Comparison of ENCODE assay signal across 8 mouse cellular contexts in genomic region chr10:12921551-12922040, GRCm38 (mm10). TPM values are rescaled to one million over a fixed set of nuclear protein-coding genes. Genes with fewer than 3 reads are reported as not detected.
A peak's percentile ranks its signal among the peaks of the same experiment; 100 is the strongest.
DNase-seq lines count a peak whose midpoint lies in the region; ATAC-seq and TF ChIP-seq lines count a peak whose summit lies in the region.

No protein-coding gene starts in this region.

- no peak for TF ChIP-seq POLR2A in cerebellum, adult 2 months (IDR thresholded peaks at IDR 0.05; ENCODE audit: borderline replicate concordance, insufficient read depth, low read length)

- peaks cover 7% of the 10 kb centered on the region; the same call in 1 of the 2 replicates for H3K4me1 ChIP-seq in cerebellum, adult 2 months (ENCODE audit: control insufficient read depth, insufficient read depth, low read length)
- H3K4me1 ChIP-seq in embryonic facial prominence, embryonic 13.5 days = peaks cover 7% of the 10 kb centered on the region
- peaks cover 6% of the 10 kb centered on the region; the same call in 1 of the 2 replicates for H3K4me1 ChIP-seq in intestine, embryonic 15.5 days (replicated peaks)
- peaks cover 15% of the 10 kb centered on the region for H3K4me1 ChIP-seq in midbrain, embryonic 10.5 days

- H3K36me3 ChIP-seq in embryonic facial prominence, embryonic 13.5 days = no peaks in the 10 kb centered on the region
- H3K36me3 ChIP-seq in intestine, embryonic 15.5 days = no peaks in the 10 kb centered on the region
- no peaks in the 10 kb centered on the region for H3K36me3 ChIP-seq in midbrain, embryonic 10.5 days

- H3K27me3 ChIP-seq in cerebellum, adult 2 months (ENCODE audit: control insufficient read depth, insufficient read depth, low read length) = no peaks in the 10 kb centered on the region
- H3K27me3 ChIP-seq in embryonic facial prominence, embryonic 13.5 days = no peaks in the 10 kb centered on the region
- H3K27me3 ChIP-seq in intestine, embryonic 15.5 days (replicated peaks) = no peaks in the 10 kb centered on the region
- H3K27me3 ChIP-seq in midbrain, embryonic 10.5 days (ENCODE audit: low read depth, poor library complexity, severe bottlenecking) = no peaks in the 10 kb centered on the region

- no peak overlapping the region for H3K27ac ChIP-seq in cerebellum, adult 2 months (ENCODE audit: insufficient read depth, low read length)
- no peak overlapping the region for H3K27ac ChIP-seq in embryonic facial prominence, embryonic 13.5 days
- H3K27ac ChIP-seq in intestine, embryonic 15.5 days = no peak overlapping the region
- no peak overlapping the region for H3K27ac ChIP-seq in midbrain, embryonic 10.5 days (replicated peaks)

- no peak overlapping the region for H3K9ac ChIP-seq in embryonic facial prominence, embryonic 13.5 days
- no peak overlapping the region for H3K9ac ChIP-seq in intestine, embryonic 15.5 days

- no peaks in the 10 kb centered on the region for H3K9me3 ChIP-seq in embryonic facial prominence, embryonic 13.5 days
- no peaks in the 10 kb centered on the region for H3K9me3 ChIP-seq in intestine, embryonic 15.5 days
- no peaks in the 10 kb centered on the region; the same call in 1 of the 2 replicates for H3K9me3 ChIP-seq in midbrain, embryonic 10.5 days (replicated peaks)

- WGBS in cerebellum, adult 2 months = 32% methylated on average over 11 of the region's 11 CpGs
- WGBS in embryonic facial prominence, embryonic 13.5 days = 41% methylated on average over 11 of the region's 11 CpGs
- WGBS in intestine, embryonic 15.5 days = 41% methylated on average over 11 of the region's 11 CpGs
- WGBS in midbrain, embryonic 10.5 days = 56% methylated on average over 11 of the region's 11 CpGs

- H3K4me3 ChIP-seq in cerebellum, adult 2 months (replicated peaks; ENCODE audit: insufficient read depth, low read depth, low read length) = no peak overlapping the region
- H3K4me3 ChIP-seq in embryonic facial prominence, embryonic 13.5 days = peak overlapping the region; percentile 66
- H3K4me3 ChIP-seq in intestine, embryonic 15.5 days (replicated peaks) = peak overlapping the region; percentile 72
- H3K4me3 ChIP-seq in midbrain, embryonic 10.5 days = peak overlapping the region; percentile 68

- no peak for TF ChIP-seq CTCF in cerebellum, adult 2 months (IDR thresholded peaks at IDR 0.05; ENCODE audit: borderline replicate concordance, insufficient read depth, low read depth, low read length)

- DNase-seq in cerebellum, adult 2 months = peak; percentile 23 to 24
- DNase-seq in cerebellum, adult 9-11 months = no peak
- DNase-seq in MEL-GATA-1-ER (ENCODE audit: extremely low read depth, low read depth) = peak; percentile 80
- no peak for DNase-seq in midbrain, embryonic 10.5 days (ENCODE audit: low spot score)
- DNase-seq in thymus, postnatal 36 days = peak; percentile 31 to 41
- no peak for DNase-seq in urinary bladder, adult 18-20 months (ENCODE audit: low spot score in 2 of 2)

- peak overlapping the region; percentile 62 for H3K4me2 ChIP-seq in embryonic facial prominence, embryonic 13.5 days
- H3K4me2 ChIP-seq in intestine, embryonic 15.5 days (replicated peaks) = peak overlapping the region; percentile 66

- ATAC-seq in embryonic facial prominence, embryonic 13.5 days (ENCODE audit: insufficient number of reproducible peaks, insufficient read depth, low FRiP score, low TSS enrichment, low read depth) = no peak
- no peak for ATAC-seq in intestine, embryonic 15.5 days

RNA-seq across cellular contexts. Expression of gene Stx11, which starts 42.5 kb away (rescaled TPM):
- 0.10 and 0.11 TPM in 2 replicates for polyA plus RNA-seq in cerebellum, adult 2 months (2012; rRNA removed)
- 3.6 and 4.5 TPM in 2 replicates for polyA plus RNA-seq in embryonic facial prominence, embryonic 13.5 days (2015; fragmentation: Nextera tagmentation; extraction: Ambion mirVana)
- 1.6 and 1.8 TPM in 2 replicates for polyA plus RNA-seq in intestine, embryonic 15.5 days (2015; fragmentation: Nextera tagmentation; extraction: Ambion mirVana)
- 1.3 and 2.2 TPM in 2 replicates for polyA plus RNA-seq in midbrain, embryonic 10.5 days (2016; fragmentation: Nextera tagmentation; extraction: Ambion mirVana)

RNA-seq across cellular contexts. Expression of gene Utrn, which starts 52.4 kb away (rescaled TPM):
- 32.5 and 33.5 TPM in 2 replicates for polyA plus RNA-seq in cerebellum, adult 2 months (2012; rRNA removed)
- 101 and 102 TPM in 2 replicates for polyA plus RNA-seq in embryonic facial prominence, embryonic 13.5 days (2015; fragmentation: Nextera tagmentation; extraction: Ambion mirVana)
- 43.8 and 46.2 TPM in 2 replicates for polyA plus RNA-seq in intestine, embryonic 15.5 days (2015; fragmentation: Nextera tagmentation; extraction: Ambion mirVana)
- 38.8 and 39.8 TPM in 2 replicates for polyA plus RNA-seq in midbrain, embryonic 10.5 days (2016; fragmentation: Nextera tagmentation; extraction: Ambion mirVana)

Comparison
In these comparisons a context has a peak if more than half of its experiments do, and no peak if none do; other contexts are left out.
1. DNase-seq: peak in cerebellum, adult 2 months (2 of 2), MEL-GATA-1-ER (single experiment) and thymus, postnatal 36 days (2 of 2); none in cerebellum, adult 9-11 months (single experiment), midbrain, embryonic 10.5 days (single experiment) and urinary bladder, adult 18-20 months (0 of 2).